Mouse (Mus musculus) MEL (cell line): ENCODE measurements around the gene Traf1.

Source experiments
- BHLHE40 ChIP-seq: IDR thresholded peaks from 2 replicates; pipeline ENCODE4 v1.6.1; 2012; ENCODE audit warnings: low read depth, mild to moderate bottlenecking, inconsistent platforms, low read length, improper control_type of control experiment, borderline replicate concordance
- CTCF ChIP-seq, 3 experiments: IDR thresholded peaks in 2 of 3; conservative IDR thresholded peaks in 1 of 3; 2 replicates each; pipeline ENCODE4 v1.5.1; 2011 to 2012; ENCODE audit warnings: low read length in 3 of 3, low read depth in 2 of 3, mild to moderate bottlenecking in 2 of 3, improper control_type of control experiment in 1 of 3, inconsistent platforms in 1 of 3, mixed read lengths in 1 of 3, moderate library complexity in 1 of 3; ENCODE audit not compliant: control insufficient read depth in 1 of 3, insufficient read depth in 1 of 3, poor library complexity in 1 of 3, severe bottlenecking in 1 of 3
- EP300 ChIP-seq, 2 experiments: IDR thresholded peaks; 2 replicates each; pipeline ENCODE4 v1.6.1; 2011; ENCODE audit warnings: improper control_type of control experiment in 2 of 2, low read length in 2 of 2, low read depth in 1 of 2, mild to moderate bottlenecking in 1 of 2
- HCFC1 ChIP-seq: IDR thresholded peaks from 2 replicates; pipeline ENCODE4 v1.6.1; 2012; ENCODE audit warnings: low read depth, mild to moderate bottlenecking, inconsistent platforms, low read length, improper control_type of control experiment, moderate library complexity
- MAX ChIP-seq: IDR thresholded peaks from 2 replicates; pipeline ENCODE4 v1.6.1; 2011; ENCODE audit warnings: low read length, improper control_type of control experiment
- MAZ ChIP-seq: IDR thresholded peaks from 2 replicates; pipeline ENCODE4 v1.6.1; 2012; ENCODE audit warnings: low read depth, mild to moderate bottlenecking, inconsistent platforms, low read length, improper control_type of control experiment
- POLR2A ChIP-seq, 2 experiments: IDR thresholded peaks; 2 replicates each; pipeline ENCODE4 v1.6.1; 2011 to 2012; ENCODE audit warnings: low read length in 2 of 2, mild to moderate bottlenecking in 2 of 2, control low read depth in 1 of 2, improper control_type of control experiment in 1 of 2, low read depth in 1 of 2, moderate library complexity in 1 of 2; ENCODE audit not compliant: control insufficient read depth in 1 of 2, insufficient read depth in 1 of 2, poor library complexity in 1 of 2
- SIN3A ChIP-seq: IDR thresholded peaks from 2 replicates; pipeline ENCODE4 v1.6.1; 2012; ENCODE audit warnings: low read length, improper control_type of control experiment, inconsistent platforms
- TAL1 ChIP-seq: IDR thresholded peaks from 2 replicates; pipeline ENCODE4 v1.6.1; 2012; ENCODE audit warnings: mild to moderate bottlenecking, inconsistent platforms, low read length, moderate library complexity, mixed read lengths
- ZC3H11A ChIP-seq: IDR thresholded peaks from 2 replicates; pipeline ENCODE4 v1.6.1; 2012; ENCODE audit warnings: low read depth, mild to moderate bottlenecking, inconsistent platforms, low read length, improper control_type of control experiment

DNA sequence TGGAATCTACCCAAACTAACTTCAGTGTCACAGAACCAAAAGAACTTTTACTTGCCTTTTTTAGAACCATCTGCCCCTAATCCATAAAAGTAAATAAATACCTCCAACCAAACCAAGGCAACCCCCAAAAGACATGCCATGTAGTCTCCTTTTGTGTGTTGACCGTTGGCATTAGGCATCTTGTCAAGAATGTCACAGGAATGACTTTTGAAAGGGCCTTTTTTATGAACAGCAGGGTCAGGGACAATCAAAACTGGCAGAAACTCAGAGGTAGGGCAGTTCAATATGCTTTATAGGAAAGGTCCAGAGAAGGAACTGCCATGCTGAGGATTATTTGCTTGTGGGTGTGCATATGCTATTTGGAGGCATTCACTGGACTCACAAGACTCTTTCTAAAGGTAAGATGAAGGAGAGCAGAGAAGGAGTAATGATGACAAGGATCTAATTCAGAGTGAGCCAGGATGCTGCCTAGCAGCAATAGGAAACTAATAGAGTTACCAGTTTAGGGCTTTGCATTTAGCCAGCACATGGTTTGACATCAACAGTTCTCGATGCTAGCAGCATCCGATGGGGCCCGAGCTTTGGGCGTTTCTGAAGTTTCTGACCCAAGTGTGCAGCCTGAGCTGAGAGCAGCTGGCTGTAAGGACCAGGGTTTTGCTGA, 32.3 kb upstream of the Traf1 start:
- no peak for TF ChIP-seq CTCF (IDR thresholded peaks at IDR 0.05 in 2 of 3, conservative IDR thresholded peaks at IDR 0.05 in 1 of 3; ENCODE audit: control insufficient read depth in 1 of 3, insufficient read depth in 1 of 3, low read depth in 2 of 3, low read length in 3 of 3, poor library complexity in 1 of 3, severe bottlenecking in 1 of 3)
- no peak for TF ChIP-seq HCFC1
- TF ChIP-seq ZC3H11A: no peak
- TF ChIP-seq POLR2A (IDR thresholded peaks at IDR 0.05; ENCODE audit: control insufficient read depth in 1 of 2, insufficient read depth in 1 of 2, low read depth in 1 of 2, low read length in 2 of 2, poor library complexity in 1 of 2): no peak
- TF ChIP-seq MAX: no peak
- TF ChIP-seq SIN3A: no peak
- no peak for TF ChIP-seq BHLHE40
- TF ChIP-seq TAL1: no peak
- no peak for TF ChIP-seq EP300 (IDR thresholded peaks at IDR 0.05; ENCODE audit: low read depth in 1 of 2, low read length in 2 of 2)
- no peak for TF ChIP-seq MAZ
